Mouse (Mus musculus): ENCODE measurements around the gene Trappc13.
A peak's percentile ranks its signal among the peaks of the same experiment; 100 is the strongest.

The Trappc13 gene

DNA sequence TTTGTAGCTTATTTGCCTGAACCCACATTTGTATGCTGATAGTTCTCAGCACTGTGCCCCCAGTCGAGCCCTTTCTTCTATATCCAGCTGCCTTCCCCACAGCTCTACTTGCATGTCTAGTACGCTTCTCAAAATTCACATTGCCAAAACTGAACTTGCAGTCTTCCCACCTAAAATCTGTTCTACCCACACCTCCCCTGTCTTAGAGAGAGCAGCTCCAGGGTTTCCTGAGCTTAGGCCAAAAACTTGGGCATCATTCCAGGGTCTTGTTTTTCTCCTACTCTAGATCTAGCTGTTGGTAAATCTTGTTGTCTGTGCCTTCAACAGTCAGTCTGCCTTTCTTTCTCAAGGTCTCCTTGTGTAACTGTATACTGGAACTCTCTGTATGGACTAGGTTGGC is 63.4 kb downstream of the Trappc13 start:
- DNase-seq (ENCODE audit: low spot score in 2 of 2), result peak; percentile 73 to 79

- no peak for DNase-seq (ENCODE audit: low spot score in 2 of 2)
Measured at GRCm38 (mm10) chr13:104113782-104114181, 64.5 kb downstream of the Trappc13 start.

- peak in 1 of 2 experiments; percentile 42 for DNase-seq (ENCODE audit: low spot score in 2 of 2)
Measured at GRCm38 (mm10) chr13:104112266-104112900, 65.9 kb downstream of the Trappc13 start.

GRCm38 (mm10) chr13:104110526-104110925 is 67.7 kb downstream of the Trappc13 start:
- no peak for DNase-seq (ENCODE audit: low spot score in 2 of 2)

DNA sequence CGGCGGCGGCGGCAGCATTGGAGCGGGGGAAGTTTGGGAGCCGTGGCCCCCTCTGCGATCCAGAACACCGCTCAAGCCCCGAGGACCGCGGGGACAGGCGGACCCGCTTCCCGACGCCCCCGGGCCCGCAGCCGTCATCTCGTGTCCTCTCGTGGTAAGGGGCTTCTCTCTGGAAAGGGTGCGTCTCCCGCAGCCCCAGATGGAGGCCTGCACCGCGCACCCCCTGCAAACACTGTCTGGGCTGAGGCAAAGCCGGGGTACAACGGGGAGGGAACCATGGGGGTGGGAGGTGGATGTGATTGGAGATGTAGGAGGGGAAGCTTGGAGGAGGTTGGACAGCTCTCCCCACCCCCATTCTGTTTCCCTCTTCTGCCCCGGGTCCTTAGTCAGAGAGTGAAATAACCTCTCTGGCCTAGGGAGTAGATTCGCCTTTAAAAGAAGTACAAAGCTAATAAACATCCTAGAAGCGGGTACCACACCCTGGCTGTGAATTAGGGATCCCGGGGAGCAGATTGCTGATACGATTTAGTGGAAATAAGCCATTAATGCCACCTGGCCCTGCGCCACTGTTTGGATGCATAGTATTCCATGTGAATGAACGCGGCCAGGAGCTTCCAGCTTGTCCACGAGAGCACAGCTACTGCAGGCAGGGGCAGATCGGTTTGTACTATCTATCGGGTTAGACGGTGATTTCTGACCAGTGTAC is 68.3 kb downstream of the Trappc13 start:
- peak; percentile 31 to 66 for DNase-seq (ENCODE audit: low spot score in 2 of 2)

GRCm38 (mm10) chr13:104109288-104109815 is 68.9 kb downstream of the Trappc13 start, which contains the start of the genes Nln and Sgtb:
Nln (minus strand) TSS chr13:104109614.
Sgtb (plus strand) TSS chr13:104109741.
- DNase-seq (ENCODE audit: low spot score in 2 of 2), result peak; percentile 65 to 77

DNA sequence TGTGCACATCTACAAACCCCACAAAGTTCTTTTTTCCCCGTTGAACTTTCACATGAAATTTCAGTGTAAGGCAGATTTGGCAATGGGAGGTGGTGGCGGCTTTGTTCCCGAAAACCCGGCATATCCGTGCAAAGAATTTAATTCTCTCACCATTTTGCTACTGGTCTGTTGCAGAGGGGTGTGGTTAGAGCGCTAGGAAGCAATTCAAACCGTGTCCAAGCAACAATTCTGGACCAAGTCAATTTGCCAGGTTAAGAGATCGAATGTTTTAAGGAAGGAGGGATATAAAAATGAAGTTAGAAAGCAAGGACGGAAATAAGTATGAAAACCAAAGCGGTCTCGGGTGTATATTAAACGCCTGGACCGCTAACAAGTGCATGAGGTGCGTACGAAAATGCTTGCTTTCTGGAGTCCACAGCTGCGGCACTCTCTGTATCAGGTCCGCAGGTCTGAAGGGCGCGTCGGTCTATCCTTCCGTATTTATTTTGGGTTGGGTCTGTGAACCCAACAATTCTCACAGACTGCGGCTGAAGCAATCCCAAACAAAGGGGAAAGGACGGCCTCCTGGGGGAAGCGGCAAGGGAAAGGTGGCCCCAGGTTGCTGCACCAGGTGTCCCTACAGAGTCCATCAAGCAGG is 69.5 kb downstream of the Trappc13 start:
- peak in 1 of 2 experiments; percentile 42 for DNase-seq (ENCODE audit: low spot score in 2 of 2)

- no peak for DNase-seq (ENCODE audit: low spot score in 2 of 2)
Measured at GRCm38 (mm10) chr13:104101606-104102235, 76.5 kb downstream of the Trappc13 start.

- no peak for DNase-seq (ENCODE audit: low spot score in 2 of 2)
Measured at GRCm38 (mm10) chr13:104100416-104100815, 77.9 kb downstream of the Trappc13 start.

DNA sequence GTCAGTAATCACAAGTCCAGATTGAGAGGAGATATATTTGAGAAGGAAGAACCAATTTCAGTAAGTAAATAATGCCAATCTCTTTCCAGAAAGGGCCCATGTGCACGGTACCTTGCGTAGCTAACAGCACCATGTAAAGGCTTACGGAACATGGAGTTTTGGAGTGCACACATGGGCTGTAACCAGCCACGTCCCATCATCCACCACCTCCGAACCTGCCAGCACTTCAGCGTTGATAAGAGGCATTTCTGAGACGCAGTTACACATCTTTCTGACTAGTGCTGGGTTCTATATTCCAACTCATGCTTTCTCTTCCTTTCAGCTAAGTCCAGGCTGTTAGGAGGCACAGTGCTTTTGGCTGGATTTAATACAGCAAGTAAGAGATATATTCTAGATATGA is 81.1 kb downstream of the Trappc13 start:
- DNase-seq (ENCODE audit: low spot score in 2 of 2), result no peak

GRCm38 (mm10) chr13:104095955-104096354 is 82.3 kb downstream of the Trappc13 start:
- DNase-seq (ENCODE audit: low spot score in 2 of 2), result no peak

DNA sequence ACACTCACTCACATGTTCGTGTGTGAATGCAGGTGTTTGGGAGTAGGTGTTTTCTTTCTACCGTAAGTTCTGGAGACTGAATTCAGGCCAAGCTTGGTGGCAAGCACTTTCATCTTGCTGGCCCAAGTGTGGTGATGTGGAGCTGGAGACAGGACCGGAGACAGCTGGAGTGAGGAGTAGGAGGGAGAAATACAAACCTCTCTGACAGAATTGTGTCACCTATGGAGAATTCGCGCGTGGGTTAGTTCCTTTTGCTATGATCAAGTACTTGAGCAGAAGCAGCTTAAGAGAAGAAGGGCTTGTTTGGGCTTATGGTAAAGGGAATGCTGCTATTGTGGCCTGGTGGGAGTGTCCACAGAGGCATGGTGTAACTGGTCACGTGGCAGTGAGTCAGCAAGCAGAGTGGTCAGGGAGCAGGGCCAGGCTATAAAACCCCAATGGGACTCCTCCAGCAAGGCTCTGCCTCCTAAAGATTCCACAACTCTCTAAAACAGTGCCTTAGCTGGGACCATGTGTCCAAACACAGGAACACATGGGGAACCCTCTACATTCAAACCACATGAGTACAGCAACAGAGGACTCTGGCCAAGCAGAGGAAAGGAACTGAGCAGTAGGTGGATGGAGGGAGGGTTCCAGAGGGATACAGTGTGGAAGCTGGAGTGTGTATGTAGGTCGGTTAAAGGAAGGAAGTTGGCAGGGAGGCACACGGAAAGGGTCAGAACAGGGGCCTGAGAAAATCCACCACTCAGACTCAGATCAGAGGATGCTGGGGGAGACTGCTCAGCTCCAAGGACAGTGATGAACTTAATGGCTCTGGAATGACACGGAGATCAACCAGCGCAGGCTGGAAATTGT is 83.5 kb downstream of the Trappc13 start:
- DNase-seq (ENCODE audit: low spot score in 2 of 2), result no peak
